Mouse (Mus musculus): ENCODE results near the gene Dock10.

Dock10 gene

DNA sequence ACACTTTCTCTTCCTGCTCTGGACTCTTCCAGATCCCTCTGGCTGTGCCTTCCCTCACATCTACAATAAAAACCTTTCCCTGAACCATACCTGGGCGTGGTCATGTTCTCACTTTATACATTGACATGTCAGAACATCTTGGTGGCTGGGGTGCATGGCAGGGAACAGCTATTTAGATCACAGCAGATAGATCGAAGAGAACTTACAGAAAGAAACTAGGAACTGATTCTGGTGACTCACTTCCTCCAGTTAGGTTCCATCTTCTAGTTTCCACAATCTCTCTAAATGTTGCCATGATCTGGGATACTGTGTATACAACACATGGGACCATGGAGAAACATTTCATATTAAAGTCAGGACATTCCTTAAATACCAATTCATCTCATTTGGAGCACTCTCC is 304.4 kb downstream of the Dock10 start:
- DNase-seq: no peak

DNA sequence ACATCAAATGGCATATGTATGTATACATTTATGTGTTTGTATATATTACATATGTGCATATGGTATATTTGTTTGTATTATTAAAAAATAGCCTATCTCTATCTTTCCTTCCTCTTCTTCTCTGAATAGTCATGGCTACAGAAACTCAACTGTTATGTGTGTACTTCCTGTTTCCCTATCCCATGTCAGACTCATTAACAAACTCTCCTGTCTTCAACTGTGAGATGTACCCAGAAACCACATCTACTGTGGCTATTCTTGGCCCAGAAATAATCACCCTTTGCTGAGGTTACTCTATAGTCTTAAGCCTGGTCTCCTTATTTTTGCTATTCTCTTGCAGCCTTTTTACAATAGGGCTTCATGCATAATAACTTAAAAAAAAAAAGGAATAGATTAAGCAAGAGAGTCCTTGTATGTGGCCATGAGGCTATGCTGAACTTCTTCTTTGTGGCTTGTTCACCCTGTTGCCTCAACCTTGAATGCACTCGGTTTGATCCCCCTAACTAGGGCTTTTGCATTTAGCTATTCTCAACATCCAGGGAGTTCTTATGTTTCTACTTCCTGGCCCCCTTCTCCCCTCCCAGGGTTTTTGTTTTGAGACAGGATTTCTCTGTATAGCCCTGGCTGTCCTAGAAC is 306.3 kb downstream of the Dock10 start:
- no peak for DNase-seq

All from thymus, postnatal 4 days (tissue).